Mouse (Mus musculus): ENCODE results near the gene Ctsa. TPM values are rescaled to one million over a fixed set of nuclear protein-coding genes. Genes with fewer than 3 reads are reported as not detected.

The Ctsa gene
- polyA plus RNA-seq, 1 experiment, result 202 TPM

DNA sequence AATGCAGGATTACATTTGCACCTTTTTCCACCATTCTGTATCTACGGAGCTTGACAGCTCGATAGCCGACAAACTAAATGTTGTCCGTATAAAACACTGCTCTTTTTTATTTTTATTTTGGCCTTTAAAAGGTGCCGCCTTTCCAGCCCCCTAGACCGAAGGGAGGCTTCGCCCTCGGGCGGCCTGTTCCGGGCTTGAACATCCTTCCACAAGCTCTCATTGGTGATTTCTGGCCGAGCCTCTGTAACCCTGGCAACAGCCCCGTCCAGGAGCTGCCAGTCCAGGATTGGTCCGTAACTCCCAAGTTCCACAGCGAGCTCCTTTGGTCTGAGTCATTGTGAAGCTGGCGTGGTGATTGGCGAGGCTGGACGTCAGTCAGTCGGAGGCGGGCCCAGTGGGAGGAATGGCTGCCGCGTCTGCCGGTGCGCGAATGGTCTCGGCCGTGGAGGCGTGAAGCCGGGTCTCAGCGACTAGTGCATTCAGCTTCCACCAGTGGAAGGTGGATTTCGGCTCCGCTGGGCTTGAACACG is 10.0 kb upstream of the Ctsa start, which contains the start of gene Zswim1:
TSS of gene Zswim1 (plus strand) at position 51 of the 530 bp plus-strand sequence.
- peaks cover 5% of the 10 kb centered on the region for H3K36me3 ChIP-seq (ENCODE audit: control insufficient read depth, insufficient read depth)
- TF ChIP-seq POLR2A (IDR thresholded peaks at IDR 0.05; ENCODE audit: insufficient read length, low read depth) (peak; percentile 97), TCF12 (IDR thresholded peaks at IDR 0.05; ENCODE audit: insufficient read depth, poor library complexity, severe bottlenecking) (no peak), MYOG (IDR thresholded peaks at IDR 0.05; ENCODE audit: control insufficient read depth in 1 of 3, insufficient read depth in 1 of 3, insufficient read length in 2 of 3, low read depth in 2 of 3) (no peak), REST (IDR thresholded peaks at IDR 0.05; ENCODE audit: insufficient read depth, insufficient read length) (no peak), CEBPB (IDR thresholded peaks at IDR 0.05; ENCODE audit: insufficient read depth, poor library complexity, severe bottlenecking) (no peak), USF1 (IDR thresholded peaks at IDR 0.05; ENCODE audit: low read depth) (no peak), POLR2AphosphoS2 (IDR thresholded peaks at IDR 0.05; ENCODE audit: insufficient read length, low read depth) (peak; percentile 99), MAX (IDR thresholded peaks at IDR 0.05; ENCODE audit: low read depth) (no peak), SRF (IDR thresholded peaks at IDR 0.05; ENCODE audit: control insufficient read depth, insufficient read length, low read depth) (peak; percentile 75), E2F4 (IDR thresholded peaks at IDR 0.05; ENCODE audit: insufficient read depth) (peak; percentile 2), MYOD1 (IDR thresholded peaks at IDR 0.05; ENCODE audit: control insufficient read depth in 1 of 3, insufficient read length in 2 of 3, low read depth in 2 of 3) (no peak)

DNA sequence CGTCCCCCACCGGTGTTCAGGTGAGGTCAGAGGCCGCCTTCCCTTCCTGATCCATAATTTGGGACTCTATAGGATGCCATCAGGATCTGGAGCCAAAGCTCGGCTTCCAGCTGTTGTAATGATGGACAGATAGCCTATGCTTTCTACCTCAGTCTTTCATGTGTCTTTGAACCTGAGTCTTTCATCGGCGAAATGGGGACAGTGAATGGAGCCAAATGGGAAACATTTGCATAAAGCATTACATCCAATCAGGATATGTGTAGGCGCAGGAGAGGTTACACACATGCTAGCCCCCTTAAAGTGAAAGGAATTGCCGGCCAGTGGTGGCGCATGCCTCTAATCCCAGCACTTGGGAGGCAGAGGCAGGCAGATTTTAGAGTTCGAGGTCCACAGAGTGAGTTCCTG is 9.5 kb upstream of the Ctsa start:
- TF ChIP-seq SRF (IDR thresholded peaks at IDR 0.05; ENCODE audit: control insufficient read depth, insufficient read length, low read depth) (no peak), E2F4 (IDR thresholded peaks at IDR 0.05; ENCODE audit: insufficient read depth) (no peak), TCF3 (IDR thresholded peaks at IDR 0.05; ENCODE audit: insufficient read length, low read depth) (no peak), MAX (IDR thresholded peaks at IDR 0.05; ENCODE audit: low read depth) (no peak), TCF12 (IDR thresholded peaks at IDR 0.05; ENCODE audit: insufficient read depth, poor library complexity, severe bottlenecking) (no peak), MYOG (IDR thresholded peaks at IDR 0.05; ENCODE audit: control insufficient read depth in 1 of 3, insufficient read depth in 1 of 3, insufficient read length in 2 of 3, low read depth in 2 of 3) (no peak), CEBPB (IDR thresholded peaks at IDR 0.05; ENCODE audit: insufficient read depth, poor library complexity, severe bottlenecking) (no peak), POLR2A (IDR thresholded peaks at IDR 0.05; ENCODE audit: insufficient read length, low read depth) (no peak), MYOD1 (IDR thresholded peaks at IDR 0.05; ENCODE audit: control insufficient read depth in 1 of 3, insufficient read length in 2 of 3, low read depth in 2 of 3) (no peak), USF1 (IDR thresholded peaks at IDR 0.05; ENCODE audit: low read depth) (no peak), POLR2AphosphoS2 (IDR thresholded peaks at IDR 0.05; ENCODE audit: insufficient read length, low read depth) (no peak), REST (IDR thresholded peaks at IDR 0.05; ENCODE audit: insufficient read depth, insufficient read length) (no peak)
- Histone ChIP-seq H3K36me3 (ENCODE audit: control insufficient read depth, insufficient read depth) (peaks cover 5% of the 10 kb centered on the region), H3K4me2 (ENCODE audit: low read depth) (peak overlapping the region; percentile 76), H3ac (ENCODE audit: control insufficient read depth, insufficient read length) (no peak overlapping the region), H3K79me2 (ENCODE audit: control insufficient read depth, insufficient read depth) (peaks cover 15% of the 10 kb centered on the region), H3K27me3 (ENCODE audit: control insufficient read depth, insufficient read depth, insufficient read length) (no peaks in the 10 kb centered on the region), H3K4me3 (peak overlapping the region; percentile 74)

More for the DNA sequence above, 10.0 kb upstream of the Ctsa start, which contains the start of gene Zswim1:
- Histone ChIP-seq H3ac (ENCODE audit: control insufficient read depth, insufficient read length) (no peak within 1 kb of the TSS), H3K4me2 (ENCODE audit: low read depth) (peak within 1 kb of the TSS; percentile 87), H3K27me3 (ENCODE audit: control insufficient read depth, insufficient read depth, insufficient read length) (no peaks in the 10 kb centered on the region), H3K79me2 (ENCODE audit: control insufficient read depth, insufficient read depth) (peaks cover 15% of the 10 kb centered on the region), H3K4me3 (peak within 1 kb of the TSS; percentile 74)

DNA sequence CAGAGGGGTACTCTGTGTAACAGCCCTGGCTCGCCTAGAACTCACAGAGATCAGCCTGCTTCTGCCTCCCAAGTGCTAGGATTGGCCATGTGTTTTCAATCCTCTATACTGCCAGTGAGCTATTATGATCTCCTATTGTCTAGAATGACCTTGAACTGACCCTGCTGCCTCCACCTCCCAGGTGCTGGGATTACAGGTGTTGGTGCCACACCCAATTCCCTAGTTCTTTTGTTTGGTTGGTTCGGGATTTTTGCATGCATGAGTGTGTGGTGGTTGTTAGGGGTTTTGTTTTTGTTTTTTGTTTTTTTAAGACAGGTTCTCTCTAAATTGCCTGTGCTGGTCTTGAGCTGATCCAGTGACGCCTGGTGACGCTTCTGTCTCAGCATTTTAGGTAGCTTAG is 8.7 kb upstream of the Ctsa start:
- Histone ChIP-seq H3K79me2 (ENCODE audit: control insufficient read depth, insufficient read depth) (peaks cover 15% of the 10 kb centered on the region), H3K4me3 (peak overlapping the region; percentile 74), H3ac (ENCODE audit: control insufficient read depth, insufficient read length) (no peak overlapping the region), H3K36me3 (ENCODE audit: control insufficient read depth, insufficient read depth) (peaks cover 5% of the 10 kb centered on the region), H3K27me3 (ENCODE audit: control insufficient read depth, insufficient read depth, insufficient read length) (no peaks in the 10 kb centered on the region), H3K4me2 (ENCODE audit: low read depth) (peak overlapping the region; percentile 76)
- TF ChIP-seq MAX (IDR thresholded peaks at IDR 0.05; ENCODE audit: low read depth) (no peak), REST (IDR thresholded peaks at IDR 0.05; ENCODE audit: insufficient read depth, insufficient read length) (no peak), TCF3 (IDR thresholded peaks at IDR 0.05; ENCODE audit: insufficient read length, low read depth) (no peak), CEBPB (IDR thresholded peaks at IDR 0.05; ENCODE audit: insufficient read depth, poor library complexity, severe bottlenecking) (no peak), E2F4 (IDR thresholded peaks at IDR 0.05; ENCODE audit: insufficient read depth) (no peak), POLR2A (IDR thresholded peaks at IDR 0.05; ENCODE audit: insufficient read length, low read depth) (no peak), MYOD1 (IDR thresholded peaks at IDR 0.05; ENCODE audit: control insufficient read depth in 1 of 3, insufficient read length in 2 of 3, low read depth in 2 of 3) (no peak), USF1 (IDR thresholded peaks at IDR 0.05; ENCODE audit: low read depth) (no peak), MYOG (IDR thresholded peaks at IDR 0.05; ENCODE audit: control insufficient read depth in 1 of 3, insufficient read depth in 1 of 3, insufficient read length in 2 of 3, low read depth in 2 of 3) (no peak), TCF12 (IDR thresholded peaks at IDR 0.05; ENCODE audit: insufficient read depth, poor library complexity, severe bottlenecking) (no peak), SRF (IDR thresholded peaks at IDR 0.05; ENCODE audit: control insufficient read depth, insufficient read length, low read depth) (no peak), POLR2AphosphoS2 (IDR thresholded peaks at IDR 0.05; ENCODE audit: insufficient read length, low read depth) (no peak)

DNA sequence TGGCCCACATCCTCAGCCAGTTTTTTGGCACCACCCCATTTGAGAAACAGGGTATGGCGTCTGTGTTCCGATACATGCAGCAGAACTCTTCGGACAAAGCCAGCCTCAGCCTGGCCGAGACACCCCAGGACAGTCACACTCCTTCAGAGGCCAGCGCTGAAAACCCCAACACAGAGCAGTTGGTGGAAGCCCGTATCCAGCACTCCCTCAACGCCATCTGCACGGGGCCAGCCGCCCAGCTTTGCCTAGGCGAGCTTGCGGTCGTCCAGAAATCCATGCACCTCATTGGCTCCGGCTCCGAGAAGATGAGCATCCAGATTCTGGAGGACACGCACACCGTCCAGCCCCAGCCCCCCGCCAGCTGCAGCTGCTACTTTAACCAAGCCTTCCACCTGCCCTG is 7.2 kb upstream of the Ctsa start:
- H3K4me3 ChIP-seq, result no peak overlapping the region
- H3K4me2 ChIP-seq (ENCODE audit: low read depth), result no peak overlapping the region
- no peak overlapping the region for H3ac ChIP-seq (ENCODE audit: control insufficient read depth, insufficient read length)
- no peaks in the 10 kb centered on the region for H3K27me3 ChIP-seq (ENCODE audit: control insufficient read depth, insufficient read depth, insufficient read length)
- H3K36me3 ChIP-seq (ENCODE audit: control insufficient read depth, insufficient read depth), result peaks cover 5% of the 10 kb centered on the region
- peak; percentile 2 for TF ChIP-seq POLR2AphosphoS2 (IDR thresholded peaks at IDR 0.05; ENCODE audit: insufficient read length, low read depth)
- no peak for TF ChIP-seq USF1 (IDR thresholded peaks at IDR 0.05; ENCODE audit: low read depth)
- no peak for TF ChIP-seq TCF3 (IDR thresholded peaks at IDR 0.05; ENCODE audit: insufficient read length, low read depth)
- no peak for TF ChIP-seq MYOD1 (IDR thresholded peaks at IDR 0.05; ENCODE audit: control insufficient read depth in 1 of 3, insufficient read length in 2 of 3, low read depth in 2 of 3)
- TF ChIP-seq REST (IDR thresholded peaks at IDR 0.05; ENCODE audit: insufficient read depth, insufficient read length), result no peak
- TF ChIP-seq MYOG (IDR thresholded peaks at IDR 0.05; ENCODE audit: control insufficient read depth in 1 of 3, insufficient read depth in 1 of 3, insufficient read length in 2 of 3, low read depth in 2 of 3), result no peak
- TF ChIP-seq TCF12 (IDR thresholded peaks at IDR 0.05; ENCODE audit: insufficient read depth, poor library complexity, severe bottlenecking), result no peak
- TF ChIP-seq SRF (IDR thresholded peaks at IDR 0.05; ENCODE audit: control insufficient read depth, insufficient read length, low read depth), result no peak
- peaks cover 15% of the 10 kb centered on the region for H3K79me2 ChIP-seq (ENCODE audit: control insufficient read depth, insufficient read depth)

Measured in myocyte (in vitro differentiated cells).